Mouse (Mus musculus): Measurements from ENCODE around the gene Tnfsf4.

- no peak for TF ChIP-seq CTCF (IDR thresholded peaks at IDR 0.05; ENCODE audit: borderline replicate concordance, insufficient read depth, low read length)
- no peak for TF ChIP-seq POLR2A (IDR thresholded peaks at IDR 0.05; ENCODE audit: low read depth, low read length)
These were observed 49.6 kb downstream of the Tnfsf4 start for GRCm38 (mm10) chr1:161444858-161445257.
